Mouse (Mus musculus) urinary bladder, postnatal 10 days (tissue): ENCODE measurements around the gene Blnk.

Source experiments
- DNase-seq: peaks from one replicate; pipeline ENCODE4 v3.0.0; 2022; ENCODE audit warnings: low spot score

The Blnk gene

GRCm38 (mm10) chr19:40999569-40999968 lies 5.2 kb upstream of the Blnk start:
- DNase-seq = no peak

DNA sequence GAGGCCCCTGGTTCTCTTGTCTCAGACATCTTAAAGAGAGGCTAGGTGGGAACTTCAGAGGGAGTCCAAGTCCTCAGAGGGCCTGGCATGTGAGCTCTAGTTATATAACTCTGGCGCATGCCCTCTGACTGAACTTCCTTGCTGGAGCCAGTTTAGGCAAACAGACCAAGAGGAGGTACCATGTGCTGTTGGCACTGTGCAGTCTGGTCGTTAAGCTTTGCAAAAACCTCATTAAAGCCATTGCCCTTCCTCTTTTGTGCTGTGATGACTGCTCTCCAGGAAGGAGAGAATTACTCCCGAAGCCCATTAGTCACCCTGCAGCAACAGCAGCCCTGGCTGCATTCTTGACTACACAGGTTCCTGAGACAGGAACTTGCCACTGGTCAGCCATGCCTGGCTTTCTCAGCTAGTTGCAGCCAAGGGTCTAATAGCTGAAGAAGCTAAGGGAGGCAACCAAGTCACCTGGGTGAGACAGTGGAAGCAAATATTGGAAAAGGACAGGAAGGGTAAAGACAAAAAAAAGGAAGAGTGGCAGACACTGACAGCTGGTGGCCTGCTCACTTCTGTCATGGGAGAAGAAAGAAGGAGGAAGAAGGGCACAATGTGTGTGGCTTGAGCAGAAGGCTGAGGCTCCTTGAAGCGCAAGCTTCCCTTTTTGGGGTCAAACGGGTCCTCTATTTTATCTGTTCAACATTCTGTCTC lies 4.3 kb upstream of the Blnk start:
- no peak for DNase-seq

DNA sequence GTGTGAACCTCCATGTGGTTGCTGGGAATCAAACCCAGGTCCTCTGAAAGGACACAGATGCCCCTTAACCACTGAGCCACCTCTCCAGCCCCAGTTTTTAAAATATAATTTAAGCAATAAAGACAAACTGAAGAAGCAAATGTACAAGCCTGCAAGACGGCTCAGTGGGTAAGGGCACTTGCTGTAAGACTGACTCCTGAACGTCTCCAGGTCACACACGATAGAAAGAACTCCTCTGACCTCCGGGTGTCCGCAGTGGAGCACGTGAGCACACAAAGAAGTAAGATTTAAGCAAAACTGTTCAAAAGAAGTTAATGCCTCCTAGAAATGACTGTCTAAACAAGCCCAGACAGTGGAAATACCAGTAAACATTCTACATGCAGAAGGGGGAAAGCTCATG lies 2.4 kb upstream of the Blnk start:
- DNase-seq = no peak

DNA sequence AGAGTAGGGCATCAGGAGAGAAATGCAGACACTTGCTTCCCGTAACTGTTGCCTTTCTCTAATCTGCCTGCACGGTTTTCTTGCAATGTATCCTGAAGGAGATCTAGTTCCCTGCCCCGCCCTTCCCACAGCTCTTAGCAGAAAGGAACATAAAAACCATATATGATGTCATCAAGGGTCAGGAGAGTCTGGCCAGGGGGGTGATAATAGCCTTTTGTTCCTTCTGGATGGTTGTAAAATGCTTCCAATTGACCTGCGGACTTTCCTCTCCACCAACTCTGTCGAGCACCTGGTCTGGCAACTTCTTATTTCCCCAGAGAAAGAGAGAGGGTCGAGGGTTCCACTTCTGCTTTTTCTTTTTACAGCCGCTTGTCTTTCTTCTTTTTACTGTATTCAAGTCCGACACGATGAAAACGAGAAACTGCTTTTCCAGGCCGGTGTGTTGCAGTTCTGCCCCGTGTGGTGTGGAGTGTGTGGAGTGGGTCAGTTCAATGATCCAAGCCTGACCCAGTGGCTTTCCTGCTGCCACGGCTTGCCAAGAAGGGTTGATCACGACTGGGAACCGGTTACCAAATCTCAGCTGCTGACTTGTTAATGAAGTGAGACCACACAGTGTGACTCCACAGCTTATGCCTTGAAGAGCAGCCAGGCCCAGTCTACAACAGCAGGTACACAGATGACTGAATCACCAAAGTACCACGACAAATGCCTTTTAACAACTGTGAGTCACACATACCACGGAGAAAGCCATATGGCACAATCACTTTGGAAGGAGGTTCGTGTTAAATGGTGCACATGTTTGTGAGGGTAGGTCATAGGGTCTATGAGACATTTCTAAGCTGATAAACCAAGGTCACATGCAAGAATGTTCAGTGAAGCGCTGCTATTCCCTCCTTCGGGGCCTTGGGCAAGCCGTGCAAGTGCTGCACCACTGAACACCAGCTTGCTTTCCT lies 1.4 kb upstream of the Blnk start:
- DNase-seq = no peak

- DNase-seq = no peak
These were observed 576 bp upstream of the Blnk start for GRCm38 (mm10) chr19:40994911-40995310.

GRCm38 (mm10) chr19:40993356-40993755 lies 979 bp downstream of the Blnk start:
- DNase-seq = no peak

DNA sequence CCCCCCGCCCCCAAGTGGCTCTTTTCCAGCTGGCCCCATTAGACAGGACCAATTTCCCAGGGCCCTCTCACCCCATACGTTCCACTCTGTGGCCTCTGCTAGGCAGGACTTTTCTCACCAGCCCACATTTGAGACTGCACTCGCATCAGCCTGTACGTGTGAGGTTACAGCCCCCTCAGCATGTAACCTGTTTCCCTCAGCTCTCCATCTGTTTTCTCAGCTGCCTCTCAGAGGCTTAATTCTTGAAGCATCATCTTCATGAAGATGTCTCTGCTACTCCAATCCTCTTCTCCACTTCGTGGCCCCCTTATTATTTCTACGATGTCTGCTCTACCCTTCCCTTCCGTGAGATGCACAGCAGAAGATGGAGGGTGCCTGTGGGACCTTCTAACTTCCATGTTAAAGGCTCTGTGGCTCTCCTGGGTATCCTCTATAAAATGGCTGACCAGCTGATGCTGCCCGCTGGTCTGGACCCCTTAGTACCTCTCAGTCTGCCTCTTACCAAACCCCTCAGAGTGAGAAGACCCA lies 1.8 kb downstream of the Blnk start:
- no peak for DNase-seq

DNA sequence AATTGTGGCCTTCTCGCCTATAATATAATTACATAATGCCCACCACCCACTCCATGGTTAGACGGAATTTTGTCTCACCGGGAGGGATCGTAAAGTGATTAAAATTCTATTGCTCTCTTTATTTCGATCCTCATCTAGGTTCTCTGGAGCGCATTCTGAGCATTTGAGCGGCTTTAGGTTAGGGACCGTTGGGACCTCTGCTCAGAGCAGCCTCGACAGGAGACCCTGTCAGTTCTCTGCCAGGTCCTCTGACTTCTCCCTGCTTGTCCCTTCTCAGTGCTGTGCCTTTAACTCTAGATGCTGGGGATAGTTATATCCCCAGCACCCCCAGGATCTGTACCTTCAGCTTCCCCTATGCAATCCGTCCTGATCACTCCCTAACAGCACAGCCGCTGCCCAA lies 2.2 kb downstream of the Blnk start:
- DNase-seq = no peak

- no peak for DNase-seq
These were observed 2.7 kb downstream of the Blnk start for GRCm38 (mm10) chr19:40991626-40992025.

DNA sequence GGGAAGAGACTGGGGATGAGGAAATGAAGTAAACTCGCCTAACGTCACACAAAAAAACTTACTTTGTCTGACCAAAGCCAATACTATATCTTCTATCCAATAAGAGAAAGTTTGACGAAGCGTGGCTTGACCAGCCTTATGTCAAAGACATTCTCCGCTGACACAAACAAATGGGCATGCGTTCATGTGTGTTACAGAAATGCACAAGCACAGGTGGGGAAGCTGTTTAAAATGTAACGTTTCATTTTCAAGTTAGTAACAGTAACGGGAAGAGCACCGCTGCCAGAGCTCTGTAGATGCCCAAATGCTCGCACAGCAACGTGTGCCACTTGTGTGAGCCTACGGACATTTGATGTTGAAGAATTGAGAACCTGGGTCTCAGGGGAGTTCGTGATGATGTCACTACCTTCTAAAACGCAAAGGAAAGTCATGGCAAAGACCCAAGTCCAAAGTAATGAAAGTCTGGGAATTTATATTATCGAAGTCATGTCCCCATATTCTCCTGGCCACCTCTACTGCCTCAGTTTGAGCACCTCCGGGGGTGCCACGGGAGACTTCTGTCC lies 3.5 kb downstream of the Blnk start:
- DNase-seq = no peak

GRCm38 (mm10) chr19:40989961-40990600 lies 4.3 kb downstream of the Blnk start:
- no peak for DNase-seq

- DNase-seq = no peak
These were observed 5.5 kb downstream of the Blnk start for GRCm38 (mm10) chr19:40988856-40989255.

- no peak for DNase-seq
These were observed 9.8 kb downstream of the Blnk start for GRCm38 (mm10) chr19:40984536-40984935.

DNA sequence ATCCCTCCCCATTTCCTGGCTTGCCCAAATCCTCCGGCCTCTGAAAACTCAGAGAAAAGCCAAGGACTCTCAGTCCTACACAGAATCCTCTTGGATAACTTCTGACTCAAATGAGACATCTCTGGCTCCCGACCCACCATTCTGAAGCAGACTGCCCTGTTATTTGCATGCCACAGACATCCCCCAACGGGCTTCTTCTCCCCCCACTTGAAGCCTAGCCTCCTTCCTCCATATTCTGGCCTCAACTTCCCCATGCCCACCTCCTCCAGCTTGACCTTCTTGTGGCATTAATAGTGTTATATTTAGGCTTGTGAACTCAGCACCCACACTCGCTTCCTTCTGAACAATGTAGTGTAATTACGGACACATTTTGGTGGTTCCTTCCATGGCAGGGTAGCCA lies 13.7 kb downstream of the Blnk start:
- DNase-seq = no peak

DNA sequence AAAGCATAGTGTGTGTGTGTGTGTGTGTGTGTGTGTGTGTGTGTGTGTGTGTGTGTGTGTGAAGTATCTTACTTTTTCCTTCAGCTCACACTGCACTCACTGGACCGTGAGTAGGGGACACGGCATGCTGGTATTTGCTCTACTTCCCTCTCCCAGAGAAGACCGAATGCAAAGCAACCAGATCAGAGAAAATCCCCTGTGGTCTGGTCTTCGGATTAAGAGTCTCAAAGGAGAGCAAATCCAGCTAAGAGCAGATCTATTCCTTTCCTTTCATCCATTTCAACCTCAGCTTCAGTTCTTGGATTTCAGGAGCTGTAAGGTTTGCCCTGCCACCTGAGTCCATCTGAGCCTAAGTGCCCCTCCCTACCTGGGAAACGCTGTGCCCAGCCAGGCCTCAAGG lies 16.3 kb downstream of the Blnk start:
- DNase-seq = no peak

GRCm38 (mm10) chr19:40976946-40977917 lies 17.1 kb downstream of the Blnk start:
- no peak for DNase-seq

DNA sequence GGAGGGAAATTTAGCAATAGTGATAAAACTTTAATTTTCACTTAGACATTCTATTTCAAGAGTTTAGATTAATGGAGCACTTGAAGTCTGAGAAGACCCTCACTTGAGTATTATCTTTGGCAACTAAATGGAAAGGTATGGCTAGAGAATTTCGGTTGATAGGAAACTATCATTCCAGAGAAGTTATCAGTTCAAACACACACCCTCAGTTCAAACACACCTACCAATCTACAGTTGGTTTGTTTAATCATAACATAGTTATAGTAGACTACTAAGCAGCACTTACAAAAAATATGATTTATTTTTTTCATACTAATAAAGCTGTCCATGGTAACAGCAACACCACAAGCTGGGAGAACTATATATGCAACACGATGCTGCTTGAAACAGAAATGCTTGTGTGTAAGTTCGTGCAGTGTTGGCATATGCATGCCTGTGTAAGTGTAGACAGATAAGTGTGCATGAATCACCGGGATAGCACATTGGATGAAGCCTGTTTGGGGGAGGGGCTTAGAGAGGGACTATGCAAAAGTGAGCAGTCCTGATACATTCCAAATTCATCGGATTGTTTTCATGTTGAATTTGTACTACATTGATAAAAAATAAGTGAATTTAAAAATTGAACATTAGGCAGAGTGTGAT lies 22.9 kb downstream of the Blnk start:
- DNase-seq = no peak

GRCm38 (mm10) chr19:40970775-40971174 lies 23.6 kb downstream of the Blnk start:
- no peak for DNase-seq

DNA sequence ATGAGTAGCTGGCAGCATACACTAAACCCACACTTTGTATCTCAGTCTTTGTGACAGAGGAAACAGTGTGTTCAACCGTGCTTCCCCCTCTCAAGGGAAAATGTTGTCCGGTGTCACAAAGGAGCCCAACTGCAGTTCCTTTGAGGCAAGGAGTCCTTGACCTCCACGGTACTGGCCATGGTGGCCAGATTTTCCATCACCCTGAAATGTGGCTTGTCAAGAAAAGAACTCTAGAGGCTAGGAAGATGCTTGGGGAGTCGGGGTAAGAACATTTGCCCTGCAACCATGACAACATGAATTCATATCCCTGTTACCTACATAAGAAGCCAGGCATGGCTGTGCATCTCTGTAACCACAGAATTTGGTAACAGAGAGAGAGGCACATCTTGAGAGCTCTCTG lies 24.0 kb downstream of the Blnk start:
- no peak for DNase-seq
